Mouse (Mus musculus) frontal cortex, postnatal 36 days (tissue): ENCODE measurements around the gene Romo1.
"Not testable (repeated sequence)": the region's sequence is repeated elsewhere in the genome, so short reads cannot be mapped to it uniquely, and the experiment has no call there.

Experiments used
- DNase-seq, 2 experiments: peaks; one replicate each; pipeline ENCODE4 v3.0.0; 2022; ENCODE audit warnings: low spot score in 2 of 2

The Romo1 gene

DNA sequence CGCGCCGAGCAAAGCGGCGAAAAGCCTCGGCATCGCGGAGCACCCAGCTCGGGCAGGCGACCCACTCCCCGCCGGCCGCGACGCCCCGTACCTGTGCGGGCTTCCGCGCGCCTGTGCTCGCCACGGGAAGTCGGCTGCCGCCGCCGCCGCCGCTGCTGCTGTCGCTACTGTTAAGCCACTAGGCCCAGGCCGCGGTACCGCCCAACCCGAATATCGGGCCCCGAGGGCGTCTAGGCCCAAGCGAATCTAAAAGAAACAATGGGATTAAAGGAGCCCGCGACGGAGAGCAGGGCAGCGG lies 35.9 kb downstream of the Romo1 start:
- DNase-seq = no peak

DNA sequence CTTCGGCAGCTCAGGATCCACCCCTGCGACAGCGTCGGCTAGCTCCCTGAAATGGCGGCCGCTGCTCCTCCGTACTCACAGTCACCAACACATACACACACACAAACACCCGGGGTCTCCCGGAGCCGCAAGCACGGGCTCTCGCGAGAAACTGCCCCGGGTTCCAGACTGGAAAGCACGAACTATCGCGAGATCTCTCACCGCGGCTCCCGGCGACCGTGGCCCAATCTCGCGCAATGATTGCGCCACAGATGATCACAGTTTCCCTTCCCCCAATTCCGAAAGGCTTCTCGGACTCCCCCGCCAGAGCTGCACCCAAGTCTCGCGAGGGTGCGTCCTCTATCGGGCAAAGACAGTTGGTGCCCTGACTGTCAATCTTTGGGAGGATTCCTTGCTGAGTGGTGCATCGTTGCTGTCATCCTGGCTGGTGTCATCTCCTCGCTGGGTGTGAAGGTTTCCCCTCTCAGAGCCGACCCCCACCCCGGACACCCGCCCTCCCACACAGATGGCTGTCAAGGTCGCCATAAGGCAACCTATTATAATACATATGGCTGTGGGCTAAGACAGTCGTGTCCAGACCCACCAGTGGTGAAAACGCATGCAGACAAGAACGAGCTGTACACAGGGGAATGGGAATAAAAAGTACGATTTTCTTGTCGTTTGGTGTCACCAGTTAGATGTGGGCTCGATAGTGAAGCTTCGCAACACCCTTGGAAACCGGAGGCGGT lies 36.4 kb downstream of the Romo1 start, which contains the start of gene Rbm39:
TSS of gene Rbm39 (minus strand) at position 145 of the 728 bp plus-strand sequence.
- DNase-seq = peak; percentile 100

GRCm38 (mm10) chr2:156180824-156181590 lies 37.2 kb downstream of the Romo1 start:
- no peak for DNase-seq

- no peak for DNase-seq
Measured at GRCm38 (mm10) chr2:156181592-156181991, 37.8 kb downstream of the Romo1 start.

GRCm38 (mm10) chr2:156189241-156189640 lies 45.4 kb downstream of the Romo1 start:
- not testable (repeated sequence) for DNase-seq

DNA sequence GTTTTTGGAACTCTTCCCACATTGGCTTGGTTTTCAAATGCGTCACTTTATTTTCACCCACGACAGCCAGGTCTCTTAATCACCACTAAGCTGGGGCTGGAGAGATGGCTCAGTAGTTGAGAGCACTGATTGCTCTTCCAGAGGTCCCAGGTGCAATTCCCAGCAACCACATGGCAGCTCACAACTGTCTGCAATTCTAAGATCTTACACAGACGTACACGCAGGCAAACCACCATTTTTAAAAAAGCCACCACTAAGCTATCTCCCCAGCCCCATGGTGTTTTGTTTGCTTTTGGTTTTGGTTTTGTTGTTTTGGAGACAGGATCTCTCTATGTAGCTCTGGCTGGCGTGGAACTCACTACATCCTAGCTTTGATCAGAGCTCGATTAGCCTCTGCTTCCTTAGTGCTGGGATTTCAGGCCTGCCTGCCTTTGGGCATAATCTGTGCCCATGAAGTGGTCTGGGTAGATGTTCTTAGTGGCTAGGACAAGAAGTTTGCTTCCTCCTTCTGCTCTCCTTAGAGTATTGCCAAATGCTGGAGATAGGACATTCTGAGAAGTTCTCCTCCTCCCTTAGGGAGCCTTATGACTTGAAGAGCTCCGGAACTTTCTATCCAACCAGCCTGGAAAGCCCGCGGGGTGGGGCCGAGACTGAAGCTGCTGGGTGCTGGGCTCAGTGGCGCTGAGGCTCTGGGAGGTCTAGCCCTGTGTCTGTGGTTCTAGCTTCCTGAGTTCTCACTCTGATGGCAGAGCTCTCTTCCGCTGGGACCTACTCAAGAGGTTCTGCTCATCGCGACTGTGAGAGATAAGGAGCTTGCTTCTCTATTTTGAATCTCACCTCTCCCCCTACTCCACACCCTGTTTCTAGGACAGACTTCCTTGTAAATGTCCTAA lies 46.4 kb downstream of the Romo1 start:
- no peak for DNase-seq

- no peak for DNase-seq
Measured at GRCm38 (mm10) chr2:156191540-156191939, 47.7 kb downstream of the Romo1 start.

- no peak for DNase-seq
Measured at GRCm38 (mm10) chr2:156192068-156192467, 48.2 kb downstream of the Romo1 start.

DNA sequence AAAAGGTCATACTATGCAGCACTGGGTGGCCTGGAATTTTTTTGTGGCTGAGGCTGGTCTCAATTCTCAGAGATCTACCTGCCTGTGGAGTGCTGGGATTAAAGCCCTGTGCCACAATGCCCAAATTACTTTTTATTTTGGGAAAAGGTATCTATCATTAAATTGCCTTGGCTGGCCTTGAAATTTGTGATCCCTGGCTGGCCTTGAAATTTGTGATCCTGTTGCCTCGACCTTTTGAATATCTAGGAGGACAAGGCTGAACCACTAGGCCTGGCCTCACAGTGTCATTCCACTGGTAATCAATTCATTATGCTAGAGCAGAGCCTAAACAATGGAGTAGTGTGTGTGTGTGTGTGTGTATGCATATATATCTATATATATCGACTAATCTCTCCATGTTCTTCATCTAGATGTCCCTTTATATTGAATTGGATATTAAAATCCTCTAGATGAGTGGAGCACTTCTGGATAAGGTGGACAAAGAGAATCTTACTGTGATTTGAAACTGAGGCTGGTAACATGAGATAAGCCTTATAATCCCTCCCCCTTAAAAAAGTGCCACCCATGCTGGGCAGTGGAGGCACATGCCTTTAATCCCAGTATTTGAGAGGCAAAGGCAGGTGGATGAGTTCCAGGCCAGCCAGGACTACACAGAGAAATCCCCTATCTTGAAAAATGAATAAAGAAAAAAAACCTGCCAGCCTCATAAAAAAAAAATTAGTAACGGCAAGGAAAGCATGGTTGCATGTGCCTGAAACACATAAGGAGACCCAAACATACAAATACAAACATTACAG lies 49.4 kb downstream of the Romo1 start:
- no peak for DNase-seq

DNA sequence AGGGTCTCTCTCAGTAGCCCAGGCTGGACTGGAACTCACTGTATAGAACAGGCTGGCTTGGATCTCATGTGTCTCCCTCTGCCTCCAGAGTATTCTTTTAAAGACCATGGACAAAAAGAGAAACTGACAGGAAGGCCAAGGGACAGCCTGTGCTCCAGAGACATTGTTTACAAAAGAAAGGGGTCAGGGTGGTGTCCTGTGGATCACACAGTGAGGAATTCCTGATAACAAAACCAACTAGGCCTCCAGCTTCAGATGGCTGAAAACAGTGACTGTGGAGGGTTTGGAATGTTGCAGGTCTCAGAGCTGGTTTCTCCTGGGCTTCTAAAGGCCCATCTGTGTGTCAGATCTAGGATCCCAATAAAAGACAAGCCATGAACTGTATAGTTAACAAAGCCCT lies 50.7 kb downstream of the Romo1 start:
- DNase-seq = no peak
